Comparison of ENCODE assay signal across 8 mouse cellular contexts in genomic region chr6:50939440-50939839, GRCm38 (mm10).
DNase-seq lines count a peak whose midpoint lies in the region; ATAC-seq and TF ChIP-seq lines count a peak whose summit lies in the region.

No protein-coding gene starts in this region.

- WGBS in embryonic facial prominence, embryonic 15.5 days = 53% methylated on average over 2 of the region's 2 CpGs
- 49% methylated on average over 2 of the region's 2 CpGs for WGBS in midbrain, embryonic 14.5 days
- WGBS in liver, embryonic 12.5 days (ENCODE audit: insufficient replicate concordance) = 52% methylated on average over 2 of the region's 2 CpGs

- H3K27me3 ChIP-seq in embryonic facial prominence, embryonic 15.5 days = no peaks in the 10 kb centered on the region
- 0 out of 2 replicates have a peak, but pooled peaks cover 3% of the 10 kb centered on the region for H3K27me3 ChIP-seq in midbrain, embryonic 14.5 days (ENCODE audit: control insufficient read depth, insufficient read depth, low read length)
- H3K27me3 ChIP-seq in liver, embryonic 12.5 days (replicated peaks) = peaks cover 9% of the 10 kb centered on the region; the same call in 1 of the 2 replicates

- no peak overlapping the region for H3K4me3 ChIP-seq in left cerebral cortex, adult 2 months
- H3K4me3 ChIP-seq in embryonic facial prominence, embryonic 15.5 days (replicated peaks) = no peak overlapping the region
- no peak overlapping the region for H3K4me3 ChIP-seq in midbrain, embryonic 14.5 days (replicated peaks; ENCODE audit: low read depth, low read length)
- no peak overlapping the region for H3K4me3 ChIP-seq in liver, embryonic 12.5 days

- no peak overlapping the region for H3K9ac ChIP-seq in embryonic facial prominence, embryonic 15.5 days
- H3K9ac ChIP-seq in midbrain, embryonic 14.5 days (replicated peaks; ENCODE audit: low read length) = no peak overlapping the region
- no peak overlapping the region for H3K9ac ChIP-seq in liver, embryonic 12.5 days

- no peaks in the 10 kb centered on the region for H3K9me3 ChIP-seq in embryonic facial prominence, embryonic 15.5 days (replicated peaks)
- no peaks in the 10 kb centered on the region for H3K9me3 ChIP-seq in midbrain, embryonic 14.5 days (ENCODE audit: control insufficient read depth, low read length)
- no peaks in the 10 kb centered on the region for H3K9me3 ChIP-seq in liver, embryonic 12.5 days (replicated peaks)

- peak; percentile 42 to 43 for DNase-seq in cerebellum, postnatal 14 days
- DNase-seq in cerebellum, postnatal 36 days = no peak
- no peak for DNase-seq in left cerebral cortex, adult 2 months (ENCODE audit: extremely low spot score in 1 of 2, low spot score in 2 of 2)
- no peak for DNase-seq in left cerebral cortex, adult 8-10 months (ENCODE audit: low spot score in 2 of 2)
- peak; percentile 66 for DNase-seq in midbrain, embryonic 14.5 days
- no peak for DNase-seq in layer of hippocampus, adult 9-11 months

- no peak overlapping the region for H3K27ac ChIP-seq in left cerebral cortex, adult 2 months
- H3K27ac ChIP-seq in embryonic facial prominence, embryonic 15.5 days (replicated peaks) = 0 out of 2 replicates have a peak overlapping the region, but pooled peaks have one; percentile 18
- H3K27ac ChIP-seq in midbrain, embryonic 14.5 days (replicated peaks; ENCODE audit: low read depth, low read length) = no peak overlapping the region
- no peak overlapping the region for H3K27ac ChIP-seq in liver, embryonic 12.5 days

- intact Hi-C loops in left cerebral cortex, adult 2 months (cut with DNase I) = no loop called here

- H3K4me2 ChIP-seq in embryonic facial prominence, embryonic 15.5 days (replicated peaks) = no peak overlapping the region
- no peak overlapping the region for H3K4me2 ChIP-seq in midbrain, embryonic 14.5 days (ENCODE audit: low read length)
- no peak overlapping the region for H3K4me2 ChIP-seq in liver, embryonic 12.5 days

- peak; percentile 13 for TF ChIP-seq CTCF in left cerebral cortex, adult 2 months (IDR thresholded peaks at IDR 0.05)

- H3K36me3 ChIP-seq in embryonic facial prominence, embryonic 15.5 days = no peaks in the 10 kb centered on the region
- no peaks in the 10 kb centered on the region for H3K36me3 ChIP-seq in midbrain, embryonic 14.5 days (ENCODE audit: control insufficient read depth, insufficient read depth, low read length)
- H3K36me3 ChIP-seq in liver, embryonic 12.5 days = no peaks in the 10 kb centered on the region

- no peak for ATAC-seq in embryonic facial prominence, embryonic 15.5 days (ENCODE audit: insufficient number of reproducible peaks, low FRiP score, low TSS enrichment, low read depth)
- no peak for ATAC-seq in midbrain, embryonic 14.5 days (ENCODE audit: low FRiP score, low TSS enrichment)
- no peak for ATAC-seq in liver, embryonic 12.5 days

- H3K4me1 ChIP-seq in embryonic facial prominence, embryonic 15.5 days = peaks cover 18% of the 10 kb centered on the region; the same call in 1 of the 2 replicates
- peaks cover 10% of the 10 kb centered on the region for H3K4me1 ChIP-seq in midbrain, embryonic 14.5 days (ENCODE audit: control insufficient read depth, insufficient read depth, low read length)
- H3K4me1 ChIP-seq in liver, embryonic 12.5 days = no peaks in the 10 kb centered on the region

Comparison
In these comparisons a context has a peak if more than half of its experiments do, and no peak if none do; other contexts are left out.
1. DNase-seq: peak in cerebellum, postnatal 14 days (2 of 2) and midbrain, embryonic 14.5 days (single experiment); none in cerebellum, postnatal 36 days (0 of 2), left cerebral cortex, adult 2 months (0 of 2), left cerebral cortex, adult 8-10 months (0 of 2) and layer of hippocampus, adult 9-11 months (single experiment).